In the genomic region with DNA sequence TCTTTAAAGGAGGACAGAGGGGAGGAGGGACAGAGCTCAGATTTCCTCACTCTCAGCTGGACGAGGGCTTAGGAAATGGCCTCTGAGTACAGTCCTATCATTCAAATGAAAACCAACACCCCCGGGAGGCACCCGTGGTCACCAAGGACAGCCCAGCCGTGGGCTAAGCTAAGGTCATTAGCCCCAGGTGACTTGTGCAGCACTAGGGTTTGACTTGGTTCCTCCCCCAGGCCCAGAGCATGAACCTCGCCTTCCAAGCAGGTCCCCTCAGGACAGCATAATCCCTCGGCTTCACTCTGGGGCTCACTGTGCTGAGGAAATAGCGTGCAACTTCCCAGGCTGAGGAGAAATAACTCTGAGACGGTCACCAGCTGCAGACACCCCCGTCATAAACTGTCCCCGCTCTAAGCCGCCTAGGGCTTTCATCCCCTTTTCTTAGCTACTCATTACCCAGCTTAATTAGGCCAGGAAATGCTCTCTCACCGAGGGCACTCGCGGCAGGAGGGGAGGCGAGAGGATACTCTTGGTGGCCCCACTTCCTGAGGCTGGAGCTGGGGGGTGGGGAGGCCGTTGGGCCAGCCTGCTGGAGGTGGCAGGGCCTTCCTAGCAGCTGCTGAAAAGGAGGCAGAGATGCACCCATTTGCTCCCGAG, we compare ENCODE assay signal across 8 mouse cellular contexts.
DNase-seq lines count a peak whose midpoint lies in the region; ATAC-seq lines count a peak whose summit lies in the region.

No protein-coding gene starts in this region.

- H3K27me3 ChIP-seq in forebrain, embryonic 14.5 days (replicated peaks; ENCODE audit: control insufficient read depth, insufficient read depth, low read length), result no peaks in the 10 kb centered on the region
- no peaks in the 10 kb centered on the region for H3K27me3 ChIP-seq in hindbrain, embryonic 16.5 days (replicated peaks; ENCODE audit: control insufficient read depth, insufficient read depth, low read length)
- no peaks in the 10 kb centered on the region for H3K27me3 ChIP-seq in liver, embryonic 11.5 days (replicated peaks; ENCODE audit: control insufficient read depth, insufficient read depth, low read length)

- H3K4me1 ChIP-seq in brown adipose tissue, adult 24 weeks (ENCODE audit: control insufficient read depth, insufficient read depth, insufficient read length, low read length), result peaks cover 20% of the 10 kb centered on the region
- H3K4me1 ChIP-seq in forebrain, embryonic 14.5 days (ENCODE audit: control insufficient read depth, insufficient read depth, low read length), result peaks cover 8% of the 10 kb centered on the region; the same call in 1 of the 2 replicates
- no peaks in the 10 kb centered on the region; the same call in 1 of the 2 replicates for H3K4me1 ChIP-seq in hindbrain, embryonic 16.5 days (ENCODE audit: control insufficient read depth, insufficient read depth, low read depth, low read length)
- peaks cover 23% of the 10 kb centered on the region for H3K4me1 ChIP-seq in liver, embryonic 11.5 days (replicated peaks; ENCODE audit: control insufficient read depth, insufficient read depth, low read length)

- peak; percentile 66 for DNase-seq in left cerebral cortex, postnatal 4 days
- DNase-seq in left cerebral cortex, adult 11 months (ENCODE audit: low spot score), result no peak
- DNase-seq in forebrain, embryonic 14.5 days (ENCODE audit: low spot score), result peak; percentile 53
- peak; percentile 46 for DNase-seq in liver, embryonic 11.5 days (ENCODE audit: low spot score)
- peak; percentile 89 for DNase-seq in skeletal muscle tissue, adult 2 months (ENCODE audit: low read depth, low spot score)
- DNase-seq in layer of hippocampus, adult 11-12 months (ENCODE audit: low spot score), result no peak

- intact Hi-C loops in left cerebral cortex, postnatal 4 days (cut with DNase I), result no loop called here

- peak overlapping the region; percentile 16 for H3K27ac ChIP-seq in brown adipose tissue, adult 24 weeks (replicated peaks; ENCODE audit: low read depth, low read length)
- H3K27ac ChIP-seq in forebrain, embryonic 14.5 days (ENCODE audit: low read depth, low read length), result 0 out of 2 replicates have a peak overlapping the region, but pooled peaks have one; percentile 29
- H3K27ac ChIP-seq in hindbrain, embryonic 16.5 days (ENCODE audit: low read depth, low read length), result no peak overlapping the region
- H3K27ac ChIP-seq in liver, embryonic 11.5 days (ENCODE audit: low read depth, low read length), result peak overlapping the region; percentile 63

- H3K9ac ChIP-seq in forebrain, embryonic 14.5 days (ENCODE audit: low read length), result no peak overlapping the region
- no peak overlapping the region for H3K9ac ChIP-seq in hindbrain, embryonic 16.5 days (ENCODE audit: low read depth, low read length)
- H3K9ac ChIP-seq in liver, embryonic 11.5 days (ENCODE audit: low read depth, low read length), result peak overlapping the region; percentile 28

- 1% methylated on average over 17 of the region's 17 CpGs for WGBS in forebrain, embryonic 14.5 days
- WGBS in hindbrain, embryonic 16.5 days, result 6% methylated on average over 17 of the region's 17 CpGs
- 15% methylated on average over 17 of the region's 17 CpGs for WGBS in liver, embryonic 11.5 days

- peak; percentile 55 for ATAC-seq in forebrain, embryonic 14.5 days
- peak; percentile 48 for ATAC-seq in hindbrain, embryonic 16.5 days
- ATAC-seq in liver, embryonic 11.5 days (replicated peaks; ENCODE audit: low FRiP score), result 0 out of 2 replicates have a peak, but pooled peaks have one; percentile 26

- no peaks in the 10 kb centered on the region for H3K9me3 ChIP-seq in forebrain, embryonic 14.5 days (replicated peaks; ENCODE audit: control insufficient read depth, low read length)
- H3K9me3 ChIP-seq in hindbrain, embryonic 16.5 days (ENCODE audit: control insufficient read depth, low read length), result no peaks in the 10 kb centered on the region
- no peaks in the 10 kb centered on the region for H3K9me3 ChIP-seq in liver, embryonic 11.5 days (ENCODE audit: control insufficient read depth, low read length)

- 0 out of 2 replicates have a peak overlapping the region, but pooled peaks have one; percentile 6 for H3K4me3 ChIP-seq in brown adipose tissue, adult 24 weeks (ENCODE audit: insufficient read depth, low read depth, low read length)
- no peak overlapping the region for H3K4me3 ChIP-seq in forebrain, embryonic 14.5 days (ENCODE audit: low read depth, low read length)
- H3K4me3 ChIP-seq in hindbrain, embryonic 16.5 days (ENCODE audit: low read length), result no peak overlapping the region
- H3K4me3 ChIP-seq in liver, embryonic 11.5 days (ENCODE audit: low read depth, low read length), result no peak overlapping the region

- peak overlapping the region; percentile 20 for H3K4me2 ChIP-seq in forebrain, embryonic 14.5 days (ENCODE audit: low read length)
- H3K4me2 ChIP-seq in hindbrain, embryonic 16.5 days (ENCODE audit: low read length), result peak overlapping the region; percentile 18; the same call in 1 of the 2 replicates
- H3K4me2 ChIP-seq in liver, embryonic 11.5 days, result peak overlapping the region; percentile 43

- H3K36me3 ChIP-seq in forebrain, embryonic 14.5 days (ENCODE audit: control insufficient read depth, insufficient read depth, low read length), result no peaks in the 10 kb centered on the region
- H3K36me3 ChIP-seq in hindbrain, embryonic 16.5 days (ENCODE audit: control insufficient read depth, insufficient read depth, low read length), result no peaks in the 10 kb centered on the region
- no peaks in the 10 kb centered on the region for H3K36me3 ChIP-seq in liver, embryonic 11.5 days (ENCODE audit: control insufficient read depth, insufficient read depth, low read length)

Comparison
In these comparisons a context has a peak if more than half of its experiments do, and no peak if none do; other contexts are left out.
1. DNase-seq: peak in left cerebral cortex, postnatal 4 days (single experiment), forebrain, embryonic 14.5 days (single experiment), liver, embryonic 11.5 days (single experiment) and skeletal muscle tissue, adult 2 months (single experiment); none in left cerebral cortex, adult 11 months (single experiment) and layer of hippocampus, adult 11-12 months (single experiment).
2. Peak in every context shown above with its lines, with median percentiles within 50 percentile points of each other: ATAC-seq and H3K4me2 ChIP-seq.